Mouse (Mus musculus) common myeloid progenitor, adult 5-6 weeks (primary cell): ENCODE measurements at regions not wholly inside any gene's neighbourhood (a gene's known extent, or its start where the extent isn't known, plus 50 kb on each side); places are given as distances from the start of the nearest gene placed in this dataset.
A peak's percentile ranks its signal among the peaks of the same experiment; 100 is the strongest.

Experiments used
- ATAC-seq: replicated peaks from 2 replicates; pipeline ENCODE4 v1.8.0; 2016; ENCODE audit warnings: low read depth, mild to moderate bottlenecking, moderate TSS enrichment, inconsistent platforms; ENCODE audit not compliant: poor library complexity, severe bottlenecking

DNA sequence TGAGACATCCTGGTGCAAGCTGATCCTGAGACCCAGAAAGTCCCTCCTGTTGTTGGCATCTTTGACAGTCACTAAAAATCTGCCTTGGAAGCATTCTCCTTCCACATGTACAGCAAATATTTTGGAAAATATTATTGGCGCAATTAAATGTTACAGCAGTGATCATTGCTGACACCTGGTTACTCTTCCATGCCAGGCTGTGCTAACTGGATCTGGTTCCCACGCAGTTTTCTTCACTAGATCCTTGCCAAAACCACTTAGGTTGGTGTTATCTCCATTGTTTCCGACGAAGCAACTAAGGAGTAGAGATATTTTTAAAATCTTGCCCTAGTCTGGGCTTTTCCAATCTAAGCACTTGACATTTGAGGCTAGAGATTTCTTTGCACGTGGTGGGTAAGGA, 321.8 kb upstream of the G2e3 start:
- ATAC-seq: no peak

- no peak for ATAC-seq
Observed at GRCm38 (mm10) chr12:51025531-51025930, 322.3 kb upstream of the G2e3 start.

GRCm38 (mm10) chr12:51024057-51024743, 323.7 kb upstream of the G2e3 start:
- no peak for ATAC-seq

DNA sequence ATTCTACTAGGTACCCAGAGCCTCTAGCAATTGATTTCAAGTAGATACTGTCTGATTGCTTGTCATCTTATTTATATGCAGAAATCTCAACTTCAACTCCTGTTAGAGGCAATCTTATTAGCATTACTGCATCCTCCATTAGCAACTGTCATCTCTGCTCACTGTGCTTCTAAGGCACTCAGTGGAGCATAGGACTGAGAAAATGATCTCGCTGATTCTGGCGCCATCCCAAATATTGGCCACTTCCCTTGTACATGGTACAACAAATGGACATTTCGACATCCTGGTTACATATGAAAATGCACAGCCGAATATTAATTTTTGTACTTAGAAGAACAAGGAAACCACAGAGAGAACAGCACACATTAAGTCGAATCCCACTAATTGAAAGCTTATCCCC, 329.7 kb upstream of the G2e3 start:
- ATAC-seq: no peak

DNA sequence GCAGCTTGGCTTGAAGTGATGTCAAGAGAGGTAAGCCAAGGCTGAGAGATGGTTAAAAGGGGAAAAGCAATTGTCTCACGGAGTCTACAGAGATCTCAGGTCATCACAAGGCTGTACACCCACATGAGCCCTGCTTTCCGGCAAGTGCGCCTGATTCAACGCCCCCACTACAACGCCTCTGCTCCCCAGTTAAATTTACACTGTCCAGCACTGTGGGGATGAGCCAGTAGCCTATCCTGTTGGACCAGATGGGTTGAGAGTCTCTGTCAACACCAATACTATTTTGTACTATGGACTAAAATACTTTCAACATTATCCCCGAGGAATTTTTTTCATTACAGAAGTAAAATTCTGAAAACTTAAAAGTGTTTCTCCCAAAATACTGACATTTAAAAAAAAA, 331.8 kb upstream of the G2e3 start:
- ATAC-seq: no peak

GRCm38 (mm10) chr12:51009644-51010043, 338.2 kb upstream of the G2e3 start:
- no peak for ATAC-seq

GRCm38 (mm10) chr12:51001722-51002592, 345.9 kb upstream of the G2e3 start:
- ATAC-seq: no peak

GRCm38 (mm10) chr12:51001096-51001495, 346.8 kb upstream of the G2e3 start:
- no peak for ATAC-seq

GRCm38 (mm10) chr12:51000281-51001075, 347.4 kb upstream of the G2e3 start:
- ATAC-seq: no peak

- ATAC-seq: peak; percentile 76
Observed at GRCm38 (mm10) chr12:50999295-51000237, 348.3 kb upstream of the G2e3 start.

DNA sequence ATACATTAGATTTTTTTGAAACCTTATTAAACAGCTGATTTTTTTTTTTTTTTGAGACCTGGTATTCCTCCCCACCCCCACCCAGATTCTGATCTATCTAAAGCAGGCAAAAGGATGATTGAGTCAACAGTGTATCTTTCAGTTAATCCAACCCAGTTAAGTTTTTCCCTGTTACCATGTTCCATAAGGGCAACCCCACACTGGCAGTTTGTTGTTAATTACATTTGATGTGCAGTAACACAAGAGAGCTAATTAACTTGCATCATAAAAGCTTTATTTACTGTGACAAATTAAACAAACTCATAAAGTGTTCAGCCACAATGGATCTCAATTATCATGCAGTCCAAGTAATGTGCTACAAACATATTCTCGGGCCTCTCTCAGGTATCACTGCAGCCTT, 346.8 kb upstream of the Prkd1 start:
- ATAC-seq: no peak

DNA sequence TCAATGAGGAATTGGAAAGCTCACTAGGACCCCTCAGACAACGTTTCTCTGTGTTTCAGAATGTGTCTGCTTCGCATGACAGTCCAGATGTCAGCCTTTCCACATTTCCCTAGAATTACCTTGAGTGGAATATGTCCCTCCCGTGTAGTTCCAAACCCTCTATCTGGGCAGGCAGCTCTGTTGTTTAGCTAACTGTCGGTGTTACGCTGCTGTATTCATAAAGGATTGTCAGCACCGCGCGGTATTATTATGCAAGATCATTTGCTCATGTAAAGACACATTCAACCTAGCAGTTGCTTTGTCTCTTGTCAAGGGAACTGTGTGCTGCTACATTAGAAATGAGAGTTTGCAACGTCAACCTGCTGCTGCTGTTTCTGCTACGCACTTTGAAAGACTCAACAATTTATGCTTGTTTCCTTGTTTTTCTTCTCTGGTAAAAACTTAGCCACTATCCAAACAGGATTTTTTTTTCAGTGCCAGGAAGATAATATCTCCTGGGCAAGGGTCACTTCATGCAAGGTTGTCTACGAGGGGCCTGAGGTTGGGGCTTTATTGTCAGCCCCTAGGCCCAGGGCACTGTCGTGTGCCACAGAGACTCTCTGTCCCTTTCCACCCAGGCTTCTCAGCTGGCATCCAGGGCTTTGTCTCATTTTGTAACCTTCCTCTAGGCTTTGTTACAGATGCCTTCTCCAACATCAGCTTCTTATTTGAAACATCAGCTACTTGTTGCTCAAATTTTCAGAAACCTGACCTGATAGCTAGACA, 340.8 kb upstream of the Prkd1 start:
- ATAC-seq: no peak

DNA sequence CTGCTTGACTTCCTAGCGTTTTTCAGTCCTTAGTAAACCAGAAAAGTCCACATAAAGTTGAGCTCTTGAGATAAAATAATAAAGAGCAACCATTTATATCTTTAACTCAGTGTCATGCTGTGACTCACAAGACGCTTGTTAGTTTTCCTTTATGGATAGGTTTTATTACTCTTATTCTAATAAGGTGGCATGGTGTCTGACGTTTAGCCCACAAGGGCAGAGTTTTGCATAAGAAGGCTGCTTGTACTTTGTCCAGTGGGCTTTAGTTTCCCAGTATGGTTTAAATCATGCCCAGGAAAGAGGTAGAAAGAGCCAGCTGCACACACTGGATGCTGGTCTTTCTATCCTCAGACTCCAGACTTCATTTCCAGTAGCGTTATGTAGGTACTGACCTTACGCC, 332.4 kb upstream of the Prkd1 start:
- no peak for ATAC-seq

GRCm38 (mm10) chr12:50980800-50981199, 331.9 kb upstream of the Prkd1 start:
- ATAC-seq: no peak

DNA sequence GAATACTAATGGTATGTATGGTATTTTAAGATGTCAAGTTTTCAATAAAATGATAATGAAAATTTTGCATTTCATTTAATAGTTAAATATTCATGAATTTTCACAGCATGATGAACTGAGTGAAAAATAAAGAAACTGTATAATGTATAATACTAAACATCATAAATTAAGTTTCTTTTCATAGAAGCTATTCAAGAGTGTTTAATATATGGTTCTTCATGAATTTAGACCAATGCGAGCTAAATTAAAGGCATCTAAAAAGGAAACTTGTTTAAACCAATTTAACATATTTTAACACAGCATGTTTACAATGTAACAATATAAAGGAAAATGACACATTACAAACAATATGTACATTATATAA, 321.8 kb upstream of the Prkd1 start:
- ATAC-seq: no peak

DNA sequence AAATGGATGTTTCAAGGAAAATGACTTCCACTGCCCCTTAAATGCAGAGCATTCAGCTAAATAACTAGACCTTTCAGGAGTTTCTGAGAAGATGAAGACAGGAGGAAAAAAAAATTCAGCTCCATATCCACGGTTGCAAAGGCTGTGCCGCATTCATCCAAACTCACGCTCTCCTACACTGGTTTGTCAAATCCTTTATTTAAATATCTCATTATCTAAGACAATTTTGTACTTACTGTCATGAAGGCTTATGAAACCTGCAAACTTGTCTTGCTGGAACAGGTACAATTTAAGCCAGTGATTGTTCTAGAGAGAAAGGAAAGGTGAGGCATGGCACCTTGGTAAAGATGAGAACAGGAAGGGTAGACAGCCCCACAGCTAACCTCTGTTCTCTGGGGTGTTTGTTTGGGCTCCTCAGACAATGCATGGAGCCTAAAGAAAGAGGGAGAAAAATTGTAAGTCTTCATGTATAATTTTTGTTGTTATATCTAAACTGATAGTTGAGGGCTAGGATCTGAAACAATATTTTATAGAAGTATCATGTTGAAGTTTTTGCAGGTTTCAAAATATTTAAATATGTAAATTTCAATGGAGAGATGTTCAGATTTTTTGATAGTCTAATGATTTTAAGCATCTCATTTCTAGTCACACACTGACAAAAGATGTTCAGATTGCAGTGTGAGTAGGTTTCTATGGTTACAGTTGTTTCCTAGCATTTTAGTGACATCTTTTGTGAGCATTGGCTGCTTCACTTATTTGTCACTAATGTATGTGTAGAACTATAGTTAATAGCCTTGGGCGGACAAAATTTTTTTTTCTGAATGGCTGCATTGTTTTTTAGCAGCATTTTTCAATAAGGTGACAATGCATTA, 321.2 kb upstream of the Prkd1 start:
- ATAC-seq: no peak

DNA sequence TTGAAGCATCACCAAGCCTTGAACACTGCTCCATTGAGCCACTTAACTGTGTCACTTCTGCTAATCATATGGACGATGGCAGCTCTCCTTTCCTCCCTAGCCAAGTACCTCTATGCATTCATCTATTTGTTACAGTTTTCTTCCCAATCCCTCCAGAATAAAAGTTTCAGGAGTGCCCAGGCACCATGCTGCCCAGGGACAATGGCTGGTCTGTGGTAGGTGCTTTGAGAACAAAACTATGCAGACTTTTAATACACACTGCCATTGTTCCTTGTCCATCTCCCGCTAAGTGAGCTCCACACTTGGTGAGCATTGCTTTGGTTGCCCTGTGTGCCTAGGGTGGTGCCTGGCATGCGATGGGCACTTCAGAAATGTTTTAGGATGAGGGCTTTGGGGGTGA, 320.5 kb upstream of the Prkd1 start:
- ATAC-seq: no peak

DNA sequence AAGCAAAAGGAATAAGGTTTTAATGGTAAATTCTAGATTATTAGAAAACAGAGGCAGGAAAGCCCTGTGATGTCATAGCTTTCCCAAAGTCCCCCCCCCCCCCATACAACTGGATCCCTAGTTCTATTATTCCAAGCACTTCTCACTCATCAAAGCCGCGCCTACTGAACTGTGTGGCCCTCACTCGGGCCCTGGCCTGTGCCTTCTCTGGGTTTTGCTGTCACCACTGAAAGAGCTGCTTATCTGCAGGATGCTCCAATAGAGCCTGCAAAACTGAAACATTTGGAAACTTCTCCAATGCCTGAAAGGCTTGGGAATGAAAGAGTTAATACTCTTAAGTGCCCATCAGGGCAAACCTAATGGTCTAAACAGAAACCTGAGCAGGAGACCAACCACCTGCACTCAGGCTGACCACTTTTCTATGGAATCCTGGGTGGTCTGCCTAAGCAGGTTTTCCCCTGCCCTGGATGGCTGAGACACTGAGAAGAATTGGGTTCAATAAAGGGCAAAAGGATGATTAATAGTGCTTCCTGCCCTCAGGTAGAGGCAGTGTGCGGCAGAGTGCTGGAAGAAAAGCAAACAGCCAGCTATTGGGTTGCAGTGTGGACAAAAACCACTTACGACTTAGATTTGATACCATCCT, 318.4 kb upstream of the Prkd1 start:
- ATAC-seq: no peak
